Mouse (Mus musculus): ENCODE measurements around the gene Hcst.

Gene Hcst

GRCm38 (mm10) chr7:30419561-30420499, at the start of gene Hcst:
Gene Hcst, minus strand, starts transcription at chr7:30419854.
- peak; percentile 51 to 52 for DNase-seq (ENCODE audit: low spot score in 2 of 2)

- no peak for DNase-seq (ENCODE audit: low spot score in 2 of 2)
Observed at GRCm38 (mm10) chr7:30464816-30465300, 45.2 kb upstream of the Hcst start.

GRCm38 (mm10) chr7:30463996-30464395, 44.3 kb upstream of the Hcst start:
- DNase-seq (ENCODE audit: low spot score in 2 of 2): no peak

DNA sequence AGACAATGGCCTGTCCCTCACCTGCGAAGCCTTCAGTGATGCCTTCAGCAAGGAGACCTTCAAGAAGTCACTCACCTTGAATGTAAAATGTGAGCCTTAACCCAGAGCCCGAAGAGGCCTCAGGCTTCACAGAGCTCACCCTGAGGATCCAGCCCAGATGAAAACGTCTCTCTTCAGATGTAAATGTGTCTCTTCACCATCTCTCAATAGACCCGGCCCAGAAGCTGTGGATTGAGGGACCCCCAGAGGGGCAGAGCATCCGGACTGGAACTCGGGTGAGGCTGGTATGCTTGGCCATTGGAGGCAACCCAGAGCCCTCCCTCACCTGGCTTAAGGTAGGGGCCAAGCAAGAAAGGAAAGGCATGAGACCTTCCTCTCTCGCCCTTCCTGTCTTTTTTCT, 43.9 kb upstream of the Hcst start:
- DNase-seq (ENCODE audit: low spot score in 2 of 2): no peak

GRCm38 (mm10) chr7:30459484-30459883, 39.8 kb upstream of the Hcst start:
- DNase-seq (ENCODE audit: low spot score in 2 of 2): no peak

DNA sequence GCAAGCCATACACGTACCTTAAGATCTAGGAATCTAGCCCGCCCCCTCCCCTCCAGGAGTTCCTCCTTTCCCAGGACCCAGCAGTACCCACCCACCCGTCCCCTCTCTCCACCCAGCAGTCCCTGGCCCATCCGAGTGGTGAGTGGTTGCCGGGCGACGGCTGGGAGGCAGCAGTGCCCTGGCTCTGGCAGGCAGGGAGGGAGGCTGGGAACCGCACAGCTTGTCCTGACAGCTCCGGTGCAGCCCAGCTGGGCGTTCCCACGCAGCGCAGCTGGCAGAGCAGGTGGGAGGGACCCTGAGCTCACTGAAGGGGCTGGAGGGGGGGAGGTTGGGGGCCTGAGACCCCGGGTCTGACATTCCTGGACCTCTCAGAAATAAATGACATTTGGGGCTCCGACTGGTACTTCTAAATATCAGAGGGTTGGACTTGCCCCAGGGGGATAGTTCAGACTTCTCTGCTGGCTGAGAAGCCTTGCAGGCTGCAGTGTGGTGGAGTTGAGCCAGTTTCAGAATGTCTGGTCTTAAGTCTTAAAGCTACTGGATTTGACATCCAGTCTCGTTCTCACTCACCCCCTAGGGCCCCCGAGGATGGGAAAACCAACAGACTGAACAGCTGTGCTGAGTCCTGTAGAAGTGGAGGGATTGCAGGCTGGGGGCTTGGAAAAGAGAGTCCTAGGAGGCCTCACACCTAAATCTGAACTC, 38.1 kb upstream of the Hcst start, which contains the start of the genes Kirrel2 and Nphs1:
Gene Kirrel2, minus strand, starts transcription at position 62 of the 702 bp plus-strand sequence.
Gene Nphs1, plus strand, starts transcription at position 687 of the 702 bp plus-strand sequence.
- no peak for DNase-seq (ENCODE audit: low spot score in 2 of 2)

- DNase-seq (ENCODE audit: low spot score in 2 of 2): no peak
Observed at GRCm38 (mm10) chr7:30456911-30457628, 37.4 kb upstream of the Hcst start.

- DNase-seq (ENCODE audit: low spot score in 2 of 2): no peak
Observed at GRCm38 (mm10) chr7:30456487-30456886, 36.8 kb upstream of the Hcst start.

DNA sequence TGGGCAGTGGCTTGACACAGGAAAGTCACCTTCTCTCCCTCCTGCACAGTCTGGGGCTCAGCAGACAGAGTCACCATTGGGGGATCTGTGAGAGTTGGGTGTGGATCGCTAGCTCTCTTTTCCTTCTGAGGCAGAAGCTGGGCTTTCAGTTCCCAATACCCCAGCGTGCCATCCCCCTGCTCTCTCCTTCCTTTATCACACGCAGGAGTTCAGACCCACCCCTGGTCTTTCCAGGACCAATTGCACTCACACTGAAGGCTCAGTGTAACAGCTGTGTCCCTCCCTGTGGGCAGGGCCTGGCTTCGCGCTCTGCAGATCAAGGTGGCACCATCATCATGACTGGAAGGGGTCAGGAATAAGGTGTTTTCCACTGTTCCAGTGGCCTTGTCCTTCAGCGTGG, 34.6 kb upstream of the Hcst start:
- no peak for DNase-seq (ENCODE audit: low spot score in 2 of 2)

DNA sequence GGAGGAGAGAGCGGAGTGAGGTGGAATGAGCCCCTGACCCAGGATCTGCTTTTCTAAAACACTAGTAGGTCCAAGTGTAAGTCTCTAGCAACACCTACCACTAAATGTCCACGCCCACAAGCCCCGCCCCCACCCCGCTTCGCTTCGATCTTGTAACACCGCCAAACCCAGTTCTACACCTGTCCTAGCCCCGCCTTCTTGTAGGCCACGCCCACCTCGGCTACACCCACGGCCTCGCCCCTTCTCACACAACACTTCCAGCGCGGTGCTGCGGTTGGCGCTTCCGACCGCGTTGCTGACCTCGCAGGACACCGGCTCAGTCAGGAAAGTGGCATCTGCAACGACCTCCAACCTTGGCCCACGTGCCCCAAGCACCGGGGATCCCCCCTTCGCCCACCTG, 34.1 kb upstream of the Hcst start:
- DNase-seq (ENCODE audit: low spot score in 2 of 2): no peak

- no peak for DNase-seq (ENCODE audit: low spot score in 2 of 2)
Observed at GRCm38 (mm10) chr7:30453327-30453726, 33.7 kb upstream of the Hcst start.

DNA sequence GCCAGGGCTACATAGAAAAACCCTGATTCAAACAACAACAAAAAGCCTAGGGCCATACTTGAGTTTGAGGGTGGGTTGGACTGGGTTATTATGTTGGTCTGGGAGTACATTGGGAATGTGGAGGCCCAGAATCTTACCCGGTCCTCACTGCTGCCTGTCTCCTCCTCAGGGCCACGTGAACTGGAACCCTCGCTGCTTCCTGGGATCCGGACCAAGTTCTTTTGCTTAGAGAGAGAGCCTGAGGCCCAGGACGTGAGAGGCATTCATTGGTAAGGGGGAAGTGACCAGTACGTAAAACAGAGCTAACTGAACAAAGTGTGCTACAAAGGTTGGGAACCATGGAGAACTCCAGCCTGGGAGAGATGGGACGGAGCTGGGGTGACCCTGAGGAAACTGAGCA, 30.6 kb upstream of the Hcst start:
- DNase-seq (ENCODE audit: low spot score in 2 of 2): no peak

DNA sequence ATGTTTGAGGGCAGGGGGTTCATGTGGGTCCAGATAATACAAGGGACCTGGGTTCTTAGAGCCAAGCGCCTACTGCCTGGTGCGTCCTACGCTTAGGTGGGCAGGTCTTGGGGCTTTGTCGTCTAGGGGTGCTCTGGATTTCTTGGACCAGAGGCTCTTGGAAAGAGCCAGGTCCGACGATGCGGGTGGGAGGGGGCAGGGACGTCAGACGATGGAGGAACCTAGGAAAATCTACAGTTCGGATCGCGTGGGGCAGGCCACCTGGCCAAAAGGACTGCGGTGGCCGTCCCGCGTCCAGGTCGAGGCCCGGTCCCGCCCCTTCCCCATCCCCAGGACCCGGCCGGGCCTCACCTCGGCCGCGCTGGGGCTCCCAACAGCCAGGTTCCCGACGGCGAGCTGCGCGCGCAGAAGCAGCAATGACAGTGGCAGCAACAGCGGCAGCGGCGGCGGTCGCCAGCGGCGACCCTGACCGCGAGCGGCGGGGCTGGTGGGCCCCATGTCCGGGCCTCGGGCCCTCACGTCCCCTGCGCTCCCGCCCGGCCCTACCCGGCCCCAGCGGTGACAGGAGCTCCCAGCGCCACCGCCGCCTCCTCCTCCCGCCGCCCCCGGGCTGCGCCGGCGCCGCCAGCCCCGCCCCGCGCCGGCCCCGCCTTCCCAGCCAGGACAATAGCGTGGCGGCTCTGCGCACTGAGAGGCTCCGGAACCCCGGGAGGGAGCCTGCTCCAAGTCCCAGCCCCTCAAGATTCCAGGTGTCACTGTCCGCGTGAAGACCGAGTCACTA, 25.5 kb upstream of the Hcst start, which contains the start of gene Aplp1:
Gene Aplp1, minus strand, starts transcription at position 565 of the 781 bp plus-strand sequence.
- peak in 1 of 2 experiments; percentile 35 for DNase-seq (ENCODE audit: low spot score in 2 of 2)

DNA sequence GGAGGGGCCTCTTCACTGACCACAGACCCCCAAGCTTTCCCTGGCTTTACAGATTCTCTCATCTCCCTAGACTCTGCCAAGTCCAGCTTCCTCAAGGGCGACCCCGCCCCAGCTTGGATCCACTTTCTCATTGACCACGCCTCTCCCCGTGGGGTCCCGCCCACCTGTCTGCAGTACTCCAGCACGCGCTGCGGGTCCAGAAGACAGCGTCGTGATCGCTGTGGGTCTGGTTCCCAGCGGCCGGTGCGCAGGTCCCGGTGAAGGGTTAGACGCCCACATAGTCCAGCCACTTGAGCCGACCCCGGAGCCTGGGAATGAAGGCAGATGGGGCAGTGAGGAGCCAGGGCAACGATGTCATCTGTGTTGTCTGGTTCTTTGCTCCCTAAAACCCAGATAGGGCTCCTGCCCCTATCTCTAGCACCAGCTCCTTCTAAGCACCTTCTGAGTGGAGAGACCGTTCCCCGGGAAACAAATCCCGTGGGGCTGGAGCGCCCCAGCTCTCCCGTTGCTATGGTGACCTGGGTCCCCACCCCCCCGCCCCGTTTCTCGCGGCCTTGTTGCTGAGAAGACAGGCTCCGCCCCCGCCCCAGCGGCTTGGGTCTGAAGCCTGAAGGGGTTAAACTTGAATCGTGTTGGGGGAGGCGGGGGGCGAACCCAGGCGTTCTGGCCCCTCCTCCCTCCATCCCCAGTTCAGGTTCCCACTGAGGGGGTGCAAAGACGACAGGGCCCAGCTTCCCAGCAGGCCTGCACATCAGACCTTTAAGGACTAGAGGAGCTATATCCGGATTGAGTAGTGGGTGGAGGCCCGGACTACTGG, 24.7 kb upstream of the Hcst start:
- DNase-seq (ENCODE audit: low spot score in 2 of 2): no peak

GRCm38 (mm10) chr7:30443696-30444095, 24.0 kb upstream of the Hcst start:
- DNase-seq (ENCODE audit: low spot score in 2 of 2): no peak

DNA sequence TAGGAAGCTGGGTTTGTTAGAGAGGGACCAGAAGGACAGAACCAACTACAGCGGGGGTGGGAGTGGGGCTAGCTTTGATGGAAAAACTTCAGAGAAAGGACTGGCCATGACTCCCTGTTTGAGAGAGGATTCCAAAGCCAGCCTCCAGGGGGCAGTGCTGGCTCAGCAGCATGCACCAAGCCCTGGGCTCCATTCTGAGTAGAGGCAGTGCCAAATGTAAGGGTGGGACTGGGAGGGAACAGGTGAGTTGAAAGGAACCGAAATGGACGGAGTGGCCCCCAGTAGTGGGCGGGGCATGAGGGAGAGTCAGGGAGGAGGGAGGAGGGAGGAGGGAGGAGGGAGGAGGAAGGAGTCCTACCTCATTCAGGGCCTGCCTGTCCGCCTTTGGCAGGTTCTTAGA, 21.0 kb upstream of the Hcst start:
- DNase-seq (ENCODE audit: low spot score in 2 of 2): peak in 1 of 2 experiments; percentile 57

DNA sequence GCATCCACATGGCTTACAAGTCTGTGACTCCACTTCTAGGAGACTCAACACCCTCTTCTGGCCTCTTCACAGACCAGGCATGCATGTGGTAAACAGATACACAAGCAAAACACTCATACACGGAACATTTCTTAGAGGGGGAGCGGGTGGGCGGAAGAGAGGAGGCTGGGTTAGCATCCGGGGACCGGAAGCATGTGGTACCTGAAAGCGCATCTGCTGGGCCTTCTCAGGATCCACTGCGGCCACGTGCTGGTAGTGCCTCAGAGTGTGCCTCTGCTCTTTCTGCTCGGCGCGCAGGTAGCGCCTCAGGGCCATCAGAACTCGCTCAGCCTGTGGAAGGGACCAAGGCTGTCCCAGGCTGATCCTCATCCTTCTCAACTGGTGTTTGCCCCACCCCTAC, 20.1 kb upstream of the Hcst start:
- no peak for DNase-seq (ENCODE audit: low spot score in 2 of 2)

DNA sequence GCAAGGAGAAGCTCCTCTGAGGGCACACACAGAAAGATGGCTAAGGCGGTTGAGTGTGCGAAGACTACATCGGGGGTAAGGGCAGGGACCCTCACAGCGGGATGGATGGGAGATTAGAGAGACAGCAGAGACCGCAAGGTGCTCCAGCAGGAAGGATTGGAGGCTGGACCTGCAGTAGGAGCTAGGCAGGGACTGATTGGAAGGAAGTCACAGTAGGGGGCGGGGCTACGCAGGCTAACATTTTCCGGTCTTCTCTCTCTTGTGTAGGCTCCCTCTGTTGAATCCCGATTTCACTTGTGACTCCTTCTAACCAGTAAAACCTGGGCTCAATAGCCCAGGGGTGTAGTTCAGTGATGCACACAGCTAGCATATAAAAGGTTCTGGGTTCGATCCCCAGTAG, 17.2 kb upstream of the Hcst start:
- DNase-seq (ENCODE audit: low spot score in 2 of 2): no peak

GRCm38 (mm10) chr7:30435156-30435555, 15.5 kb upstream of the Hcst start:
- no peak for DNase-seq (ENCODE audit: low spot score in 2 of 2)

DNA sequence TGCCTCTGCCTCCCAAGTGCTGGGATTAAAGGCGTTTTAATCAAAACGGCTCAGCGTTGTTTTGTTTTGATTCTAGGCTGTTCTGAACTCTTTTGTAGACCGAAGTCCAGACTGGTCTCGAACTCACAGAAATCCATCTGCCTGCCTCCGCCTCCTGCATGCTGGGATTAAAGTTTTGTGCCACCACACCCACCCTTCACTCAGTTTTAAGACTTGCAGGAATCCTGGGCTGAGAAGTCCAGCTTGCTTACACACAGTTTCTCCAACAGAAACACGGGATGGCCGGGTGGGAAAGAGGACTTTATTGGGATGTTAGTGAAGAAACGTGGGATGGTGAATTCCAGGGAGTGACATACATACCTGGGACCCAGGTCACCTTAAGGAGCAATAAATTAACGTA, 15.0 kb upstream of the Hcst start:
- no peak for DNase-seq (ENCODE audit: low spot score in 2 of 2)

All from thymus, postnatal 10 days (tissue).